Mouse (Mus musculus) intestine, embryonic 16.5 days (tissue): Measurements from ENCODE around the gene Tmem97. TPM values are rescaled to one million over a fixed set of nuclear protein-coding genes. Genes with fewer than 3 reads are reported as not detected.
"Not testable (repeated sequence)": the region's sequence is repeated elsewhere in the genome, so short reads cannot be mapped to it uniquely, and the experiment has no call there.

Experiments
- ATAC-seq: fragments of 200-750 bp; cut with Nextera tagmentation; 2 replicates; pipeline ENCODE4 v1.8.0; 2017; ENCODE audit warnings: moderate TSS enrichment, moderate library complexity
- H3K27ac ChIP-seq: fragments of 300-500 bp; sonication (generic); 2 replicates; pipeline ENCODE4 v1.5.1; 2014; ENCODE audit warnings: mild to moderate bottlenecking, low read length
- H3K27me3 ChIP-seq: fragments of 300-500 bp; sonication (generic); replicated peaks from 2 replicates; pipeline ENCODE4 v1.6.1; 2014; ENCODE audit warnings: low read length, control low read depth, mixed read lengths; ENCODE audit not compliant: control insufficient read depth, insufficient read depth
- H3K36me3 ChIP-seq: fragments of 300-500 bp; sonication (generic); 2 replicates; pipeline ENCODE4 v1.6.1; 2014; ENCODE audit warnings: low read length, control low read depth; ENCODE audit not compliant: control insufficient read depth, insufficient read depth
- H3K4me1 ChIP-seq: fragments of 300-500 bp; sonication (generic); 2 replicates; pipeline ENCODE4 v1.6.1; 2014; ENCODE audit warnings: low read length, control low read depth, mixed read lengths; ENCODE audit not compliant: control insufficient read depth, insufficient read depth
- H3K4me2 ChIP-seq: fragments of 300-500 bp; sonication (generic); 2 replicates; pipeline ENCODE4 v1.6.1; 2014; ENCODE audit warnings: low read depth, low read length, control low read depth
- H3K4me3 ChIP-seq: fragments of 300-500 bp; sonication (generic); 2 replicates; pipeline ENCODE4 v1.5.1; 2014; ENCODE audit warnings: mild to moderate bottlenecking, low read length
- H3K9ac ChIP-seq: fragments of 300-500 bp; sonication (generic); 2 replicates; pipeline ENCODE4 v1.6.1; 2014; ENCODE audit warnings: low read depth, low read length
- H3K9me3 ChIP-seq: fragments of 300-500 bp; sonication (generic); 2 replicates; pipeline ENCODE4 v1.6.1; 2016; ENCODE audit warnings: low read length, control low read depth; ENCODE audit not compliant: control insufficient read depth
- WGBS: fragments of 180-500 bp; shearing (Covaris S2); extraction: QIAGEN DNeasy Blood & Tissue Kit; methylation state at CpG from one replicate; pipeline ENCODE4 v1.1.7; 2014; 5-methylcytosine and 5-hydroxymethylcytosine counted together
- polyA plus RNA-seq: library from polyadenylated mRNA; unstranded; fragments of >200 nt; fragmentation: Nextera tagmentation; extraction: Ambion mirVana; gene quantifications from 2 replicates; pipeline ENCODE4 v1.2.1, GENCODE M21; 2015

The Tmem97 gene
- polyA plus RNA-seq, 1 experiment from 2014 or later, result 228 TPM

DNA sequence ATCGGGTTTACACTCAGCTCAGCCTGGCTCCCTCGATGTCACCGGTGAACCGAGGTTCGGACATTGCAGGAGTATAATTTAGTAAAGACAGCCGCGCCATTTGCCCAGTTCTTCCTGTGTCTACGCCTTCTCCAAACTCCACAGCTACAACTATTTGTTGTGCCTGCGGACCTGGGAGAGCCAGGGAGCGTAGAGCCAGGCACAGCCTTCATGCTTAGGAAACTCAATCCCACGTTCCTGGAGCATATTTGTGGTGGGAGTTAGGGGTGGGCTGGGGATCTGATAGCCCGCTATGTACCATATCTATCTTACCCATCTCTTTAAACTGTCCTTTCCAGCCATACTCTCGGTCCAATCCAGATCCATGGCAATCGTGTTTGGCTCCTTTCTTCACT lies 13.9 kb downstream of the Tmem97 start:
- H3K9me3 ChIP-seq, result no peaks in the 10 kb centered on the region
- H3K9ac ChIP-seq, result peak overlapping the region; percentile 85
- under 1% methylated on average over 14 of the region's 14 CpGs for WGBS
- H3K4me2 ChIP-seq, result peak overlapping the region; percentile 76
- no peaks in the 10 kb centered on the region for H3K27me3 ChIP-seq
- H3K4me1 ChIP-seq, result peaks cover 23% of the 10 kb centered on the region
- H3K36me3 ChIP-seq, result no peaks in the 10 kb centered on the region; the same call in 1 of the 2 replicates
- H3K4me3 ChIP-seq, result peak overlapping the region; percentile 84
- ATAC-seq, result peak; percentile 12
- H3K27ac ChIP-seq, result peak overlapping the region; percentile 91

DNA sequence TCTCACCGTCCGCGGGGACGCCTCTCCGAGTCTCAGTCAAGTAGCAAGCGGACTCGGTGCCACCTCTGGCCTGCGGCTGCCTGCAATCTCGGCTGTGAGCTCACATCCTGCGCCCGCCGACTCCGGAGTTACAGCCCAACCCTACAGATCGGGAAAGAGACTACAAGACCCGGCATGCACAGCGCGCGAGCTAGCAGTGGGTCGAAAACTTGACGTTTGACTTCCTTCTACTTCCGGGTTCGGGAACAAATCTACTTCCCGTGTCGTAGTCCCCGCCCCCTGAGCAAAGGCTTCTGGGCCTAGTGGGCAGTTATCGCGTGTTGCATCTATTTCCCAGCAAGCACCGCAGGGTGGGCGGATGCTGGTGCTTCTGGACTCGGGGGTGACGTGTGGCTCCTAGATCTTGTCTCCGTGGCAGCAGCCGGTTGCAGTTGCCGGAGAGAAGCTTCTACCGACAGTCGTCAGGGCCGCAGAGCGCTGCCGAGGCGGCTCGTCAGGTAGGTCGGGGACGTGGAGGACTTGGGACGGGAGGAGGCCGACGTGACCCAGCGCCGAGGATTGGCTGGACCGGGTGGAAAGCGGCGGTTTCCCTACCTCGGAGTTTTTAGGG lies 14.4 kb downstream of the Tmem97 start, which contains the start of the genes Tnfaip1 and Ift20:
Gene Tnfaip1, minus strand, starts transcription at position 253 of the 610 bp plus-strand sequence.
Gene Ift20, plus strand, starts transcription at position 282 of the 610 bp plus-strand sequence.
- Histone ChIP-seq H3K9ac (peak within 1 kb of the TSS; percentile 87), H3K9me3 (no peaks in the 10 kb centered on the region), H3K4me2 (peak within 1 kb of the TSS; percentile 76), H3K36me3 (no peaks in the 10 kb centered on the region; the same call in 1 of the 2 replicates), H3K4me3 (peak within 1 kb of the TSS; percentile 84), H3K27ac (peak within 1 kb of the TSS; percentile 97), H3K4me1 (peaks cover 23% of the 10 kb centered on the region), H3K27me3 (no peaks in the 10 kb centered on the region)
- under 1% methylated on average over 52 of the region's 52 CpGs for WGBS
- peak; percentile 97 for ATAC-seq

DNA sequence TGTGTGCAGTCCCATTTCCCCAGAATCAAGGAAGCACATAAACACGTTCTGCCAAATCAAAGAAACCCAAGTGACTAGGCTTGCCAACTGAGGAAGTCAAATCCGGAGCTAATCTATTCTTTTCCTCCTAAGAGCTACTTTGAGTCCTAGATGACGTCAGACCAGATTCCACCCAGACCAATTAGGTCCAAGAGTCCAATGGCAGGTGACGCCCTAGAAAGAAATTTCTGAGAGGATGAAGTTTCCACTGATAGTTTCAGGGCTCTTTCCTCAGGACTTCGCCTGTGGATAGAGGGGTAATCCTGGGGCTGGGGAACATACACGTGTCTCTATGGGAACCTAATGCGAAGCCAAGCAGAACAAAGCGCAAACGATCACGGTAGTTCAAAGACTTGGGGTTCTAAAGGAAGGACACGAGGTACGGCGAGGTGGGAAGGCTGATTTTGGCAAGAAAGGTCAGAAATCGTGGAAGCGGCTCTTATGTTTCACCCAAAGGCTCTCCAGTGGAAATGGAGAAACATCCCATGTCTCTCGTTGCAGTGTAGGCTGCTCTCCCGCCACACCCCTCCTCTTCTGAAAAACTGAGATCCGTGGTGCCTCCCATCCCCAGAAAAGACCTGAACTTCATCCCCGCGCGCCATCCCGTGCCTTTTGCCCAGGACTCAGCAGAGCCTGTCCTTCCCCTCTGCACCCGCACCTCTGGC lies 15.0 kb downstream of the Tmem97 start:
- Histone ChIP-seq H3K4me2 (peak overlapping the region; percentile 75), H3K36me3 (no peaks in the 10 kb centered on the region; the same call in 1 of the 2 replicates), H3K4me1 (peaks cover 23% of the 10 kb centered on the region), H3K9ac (peak overlapping the region; percentile 87), H3K27ac (peak overlapping the region; percentile 97), H3K9me3 (no peaks in the 10 kb centered on the region), H3K27me3 (no peaks in the 10 kb centered on the region), H3K4me3 (peak overlapping the region; percentile 84)
- ATAC-seq, result peak; percentile 65
- under 1% methylated on average over 23 of the region's 23 CpGs for WGBS

DNA sequence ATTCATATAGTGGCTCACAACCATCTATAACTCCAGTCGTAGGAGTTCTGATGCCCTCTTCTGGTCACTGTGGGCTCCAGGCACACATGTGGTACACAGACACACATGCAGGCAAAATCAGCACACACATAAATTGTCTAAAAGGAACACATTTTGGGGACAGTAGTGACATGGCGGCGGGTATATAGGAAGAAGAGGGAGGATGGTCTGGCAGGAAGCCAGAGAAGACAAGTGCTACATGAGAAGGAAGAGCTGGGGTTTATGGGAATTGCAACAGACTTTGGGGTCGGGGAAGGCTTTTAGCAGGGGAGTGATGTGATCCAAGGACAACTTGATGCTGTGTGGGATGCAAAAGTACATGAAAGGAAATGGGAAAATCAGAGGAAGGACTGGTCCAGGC lies 16.1 kb downstream of the Tmem97 start:
- 87% methylated on average over 4 of the region's 4 CpGs for WGBS
- Histone ChIP-seq H3K27me3 (no peaks in the 10 kb centered on the region), H3K4me3 (peak overlapping the region; percentile 84), H3K4me2 (peak overlapping the region; percentile 75), H3K9ac (peak overlapping the region; percentile 87; the same call in 1 of the 2 replicates), H3K4me1 (peaks cover 23% of the 10 kb centered on the region), H3K27ac (peak overlapping the region; percentile 97), H3K36me3 (0 out of 2 replicates have a peak, but pooled peaks cover 2% of the 10 kb centered on the region), H3K9me3 (no peaks in the 10 kb centered on the region)
- no peak for ATAC-seq

DNA sequence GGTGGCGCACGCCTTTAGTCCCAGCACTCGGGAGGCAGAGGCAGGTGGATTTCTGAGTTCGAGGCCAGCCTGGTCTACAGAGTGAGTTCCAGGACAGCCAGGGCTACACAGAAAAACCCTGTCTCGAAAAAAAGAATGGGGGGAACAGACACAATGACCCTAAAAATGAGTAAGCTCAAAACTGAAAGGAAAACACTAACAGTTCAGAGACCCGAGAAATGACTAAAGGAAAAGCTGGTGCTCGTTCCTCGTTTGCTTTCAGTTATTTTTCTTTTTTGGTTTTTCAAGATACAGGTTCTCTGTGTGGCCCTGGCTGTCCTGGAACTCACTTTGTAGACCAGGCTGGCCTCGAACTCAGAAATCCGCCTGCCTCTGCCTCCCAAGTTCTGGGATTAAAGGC lies 19.1 kb downstream of the Tmem97 start:
- peaks cover 14% of the 10 kb centered on the region; the same call in 1 of the 2 replicates for H3K36me3 ChIP-seq
- H3K9ac ChIP-seq, H3K9me3 ChIP-seq, H3K27me3 ChIP-seq, H3K4me1 ChIP-seq, ATAC-seq, H3K27ac ChIP-seq, H3K4me2 ChIP-seq, H3K4me3 ChIP-seq: not testable (repeated sequence)
- 89% methylated on average over 10 of the region's 10 CpGs for WGBS

DNA sequence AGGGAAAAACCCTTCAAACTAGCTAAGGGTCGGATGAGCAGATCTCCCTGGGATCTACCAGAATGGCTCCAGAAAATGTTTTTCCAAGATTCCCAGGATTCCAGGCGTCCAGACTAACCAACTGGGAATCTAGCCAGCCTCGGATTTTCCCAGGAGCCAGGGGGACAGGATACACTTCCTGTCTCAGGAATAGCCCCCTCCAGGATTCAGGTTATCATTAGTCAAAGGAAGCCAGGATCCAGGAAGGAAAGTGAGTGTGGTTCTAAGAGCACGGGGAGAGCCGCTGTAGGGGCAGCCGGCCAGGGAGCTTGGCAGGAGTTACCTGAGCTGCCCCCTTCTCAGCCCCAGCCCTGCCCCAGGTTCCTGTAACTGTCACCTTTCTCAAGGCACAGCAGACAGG lies 19.5 kb downstream of the Tmem97 start:
- Histone ChIP-seq H3K36me3 (peaks cover 14% of the 10 kb centered on the region; the same call in 1 of the 2 replicates), H3K27ac (peak overlapping the region; percentile 73), H3K4me1 (peaks cover 9% of the 10 kb centered on the region), H3K9me3 (no peaks in the 10 kb centered on the region), H3K9ac (0 out of 2 replicates have a peak overlapping the region, but pooled peaks have one; percentile 24), H3K27me3 (no peaks in the 10 kb centered on the region), H3K4me2 (no peak overlapping the region), H3K4me3 (no peak overlapping the region)
- no peak for ATAC-seq
- WGBS, result 60% methylated on average over 6 of the region's 6 CpGs

DNA sequence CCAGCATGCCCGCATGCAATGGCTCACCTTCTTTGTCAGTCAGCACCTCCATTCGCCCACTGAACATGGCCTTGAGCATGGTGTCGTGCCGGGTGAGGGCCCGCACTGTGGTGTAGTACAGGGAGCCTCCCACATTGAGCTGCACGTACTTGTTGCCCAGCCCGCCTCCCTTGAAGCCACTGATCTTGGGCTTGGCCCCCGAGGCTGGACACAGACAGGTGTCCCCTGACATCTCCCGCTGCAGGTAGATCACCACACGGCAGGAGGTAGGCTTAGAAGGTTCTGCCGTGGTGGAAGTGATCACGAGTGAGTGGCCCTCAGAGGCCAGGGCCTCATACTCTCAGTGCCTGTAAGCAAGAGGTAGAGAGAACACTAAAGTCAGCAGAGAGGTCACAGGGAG lies 20.6 kb downstream of the Tmem97 start:
- peaks cover 7% of the 10 kb centered on the region for H3K4me1 ChIP-seq
- WGBS, result 93% methylated on average over 12 of the region's 12 CpGs
- H3K36me3 ChIP-seq, result peaks cover 20% of the 10 kb centered on the region

DNA sequence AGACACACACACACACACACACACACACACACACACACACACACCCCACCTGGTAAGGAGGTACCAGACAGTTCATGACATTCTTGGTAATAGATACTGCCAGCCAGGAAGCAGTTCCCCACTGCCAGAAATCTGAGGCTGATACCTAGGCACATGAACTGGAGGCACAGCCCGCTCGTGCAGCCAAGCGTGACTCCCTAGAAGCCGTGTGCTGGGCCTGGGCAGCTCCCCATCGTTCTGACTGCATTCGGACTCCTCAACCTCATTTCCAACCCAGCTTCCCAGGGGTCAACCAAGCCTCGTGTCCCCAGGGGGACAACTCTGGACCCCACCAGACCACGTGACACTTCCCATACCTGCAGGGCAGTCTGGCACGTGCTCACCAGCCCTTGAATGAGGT lies 21.9 kb downstream of the Tmem97 start:
- H3K9ac ChIP-seq, result no peak overlapping the region
- H3K27ac ChIP-seq, result no peak overlapping the region
- peaks cover 29% of the 10 kb centered on the region for H3K36me3 ChIP-seq
- ATAC-seq, result no peak
- no peak overlapping the region for H3K4me3 ChIP-seq
- H3K4me2 ChIP-seq, result no peak overlapping the region
- H3K27me3 ChIP-seq, result no peaks in the 10 kb centered on the region
- H3K9me3 ChIP-seq, result no peaks in the 10 kb centered on the region
- 90% methylated on average over 9 of the region's 9 CpGs for WGBS
- no peaks in the 10 kb centered on the region for H3K4me1 ChIP-seq

More for the DNA sequence above, 20.6 kb downstream of the Tmem97 start:
- Histone ChIP-seq H3K4me2 (no peak overlapping the region), H3K9me3 (no peaks in the 10 kb centered on the region), H3K9ac (no peak overlapping the region), H3K4me3 (no peak overlapping the region), H3K27ac (no peak overlapping the region), H3K27me3 (no peaks in the 10 kb centered on the region)
- ATAC-seq, result no peak

DNA sequence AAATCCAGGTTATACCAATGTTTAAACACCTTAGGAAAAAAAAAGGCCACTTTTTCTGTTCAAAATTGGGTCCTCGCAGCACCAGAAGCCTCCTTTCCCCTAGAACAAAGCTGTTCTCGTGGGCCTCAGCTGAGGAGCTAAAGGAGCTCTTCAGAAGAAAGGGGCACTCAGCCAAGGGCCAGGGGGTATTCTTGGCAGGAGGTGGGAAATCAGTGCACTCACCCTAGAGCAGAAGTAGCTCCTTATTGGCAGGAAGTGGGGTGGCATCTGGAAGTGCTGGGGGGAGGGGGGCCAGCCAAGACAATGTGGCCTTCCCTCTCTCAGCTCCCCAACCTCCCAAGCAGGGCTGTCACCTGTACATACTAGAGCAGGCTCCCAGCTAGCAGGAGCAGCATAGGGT lies 25.7 kb downstream of the Tmem97 start:
- H3K27me3 ChIP-seq, result no peaks in the 10 kb centered on the region
- H3K9ac ChIP-seq, result no peak overlapping the region
- no peak overlapping the region for H3K27ac ChIP-seq
- 77% methylated on average over 2 of the region's 2 CpGs for WGBS
- H3K36me3 ChIP-seq, result peaks cover 48% of the 10 kb centered on the region
- H3K4me2 ChIP-seq, result no peak overlapping the region
- H3K9me3 ChIP-seq, result no peaks in the 10 kb centered on the region
- H3K4me3 ChIP-seq, result no peak overlapping the region
- no peaks in the 10 kb centered on the region for H3K4me1 ChIP-seq
- ATAC-seq, result no peak
